Mouse (Mus musculus) brown adipose tissue, adult 24 weeks (tissue): ENCODE results near the gene Sf3b6. TPM values are rescaled to one million over a fixed set of nuclear protein-coding genes. Genes with fewer than 3 reads are reported as not detected.

Source experiments
- H3K27ac ChIP-seq: fragments of 200-500 bp; replicated peaks from 2 replicates; pipeline ENCODE4 v1.5.1; 2012; ENCODE audit warnings: low read depth, mild to moderate bottlenecking, low read length
- H3K4me1 ChIP-seq: fragments of 200-500 bp; 2 replicates; pipeline ENCODE4 v1.6.1; 2012; ENCODE audit warnings: low read length, mixed read lengths; ENCODE audit not compliant: control insufficient read depth, insufficient read depth, insufficient read length
- H3K4me3 ChIP-seq: fragments of 200-500 bp; 2 replicates; pipeline ENCODE4 v1.5.1; 2012; ENCODE audit warnings: low read depth, mild to moderate bottlenecking, low read length, moderate library complexity; ENCODE audit not compliant: insufficient read depth
- polyA plus RNA-seq: library from polyadenylated mRNA; stranded (reverse); fragments of >200 nt; gene quantifications from 2 replicates; pipeline ENCODE4 v1.2.4, GENCODE M21; 2012; ENCODE audit not compliant: missing spikeins, insufficient read depth, insufficient read length

The Sf3b6 gene
- polyA plus RNA-seq, 1 experiment = 180 TPM

- Histone ChIP-seq H3K4me3 (no peak overlapping the region), H3K27ac (no peak overlapping the region), H3K4me1 (no peaks in the 10 kb centered on the region)
Measured at GRCm38 (mm10) chr12:4811705-4812104, 5.6 kb upstream of the Sf3b6 start.

DNA sequence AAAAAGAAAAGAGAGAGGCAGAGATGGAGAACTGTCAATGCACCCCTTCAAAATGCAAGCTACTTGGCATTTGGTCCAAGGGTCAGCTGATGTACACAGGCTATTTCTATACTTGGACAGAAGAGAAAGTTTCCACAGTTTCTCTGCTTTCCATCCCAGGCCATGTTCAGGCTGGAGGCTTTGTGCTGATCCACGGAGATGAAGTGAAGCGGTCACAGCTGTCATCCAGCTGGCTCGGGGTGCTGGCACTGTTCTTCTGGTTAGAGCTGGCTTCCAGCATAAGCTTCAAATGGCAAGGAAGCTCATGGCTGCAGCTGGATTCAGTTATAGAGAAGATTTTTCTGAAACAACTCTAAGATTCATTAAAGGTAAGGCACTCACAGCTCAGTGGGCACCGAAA lies 3.7 kb upstream of the Sf3b6 start:
- Histone ChIP-seq H3K27ac (no peak overlapping the region), H3K4me1 (no peaks in the 10 kb centered on the region), H3K4me3 (no peak overlapping the region)

GRCm38 (mm10) chr12:4816680-4817360 lies 524 bp upstream of the Sf3b6 start:
- Histone ChIP-seq H3K4me1 (no peaks in the 10 kb centered on the region), H3K4me3 (peak overlapping the region; percentile 93), H3K27ac (peak overlapping the region; percentile 72)

GRCm38 (mm10) chr12:4827256-4827655 lies 9.9 kb downstream of the Sf3b6 start:
- Histone ChIP-seq H3K4me1 (no peaks in the 10 kb centered on the region), H3K4me3 (no peak overlapping the region), H3K27ac (no peak overlapping the region)

GRCm38 (mm10) chr12:4836959-4837358 lies 19.6 kb downstream of the Sf3b6 start:
- peaks cover 2% of the 10 kb centered on the region; the same call in 1 of the 2 replicates for H3K4me1 ChIP-seq
- no peak overlapping the region for H3K4me3 ChIP-seq
- no peak overlapping the region for H3K27ac ChIP-seq

DNA sequence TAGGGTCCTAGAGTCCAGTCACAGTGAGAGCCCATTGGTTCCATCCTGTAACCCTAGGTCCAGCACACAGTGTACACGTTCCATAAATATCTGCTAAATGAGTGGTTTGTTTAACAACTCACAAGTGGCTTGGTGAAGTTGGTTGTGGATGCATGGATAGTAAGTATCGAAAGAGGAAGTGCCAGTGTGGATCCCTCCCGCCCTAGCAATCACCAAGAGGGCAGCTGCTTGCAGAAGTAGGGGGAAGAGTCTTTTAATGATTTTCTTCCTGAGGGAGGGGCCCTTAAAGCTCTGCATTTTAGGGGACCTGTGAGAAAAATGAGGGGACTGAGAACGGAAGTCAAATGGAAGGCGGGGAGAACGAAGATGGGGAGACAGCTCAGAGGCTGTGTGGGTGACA lies 22.7 kb downstream of the Sf3b6 start:
- Histone ChIP-seq H3K4me3 (0 out of 2 replicates have a peak overlapping the region, but pooled peaks have one; percentile 80), H3K27ac (no peak overlapping the region), H3K4me1 (peaks cover 3% of the 10 kb centered on the region; the same call in 1 of the 2 replicates)

DNA sequence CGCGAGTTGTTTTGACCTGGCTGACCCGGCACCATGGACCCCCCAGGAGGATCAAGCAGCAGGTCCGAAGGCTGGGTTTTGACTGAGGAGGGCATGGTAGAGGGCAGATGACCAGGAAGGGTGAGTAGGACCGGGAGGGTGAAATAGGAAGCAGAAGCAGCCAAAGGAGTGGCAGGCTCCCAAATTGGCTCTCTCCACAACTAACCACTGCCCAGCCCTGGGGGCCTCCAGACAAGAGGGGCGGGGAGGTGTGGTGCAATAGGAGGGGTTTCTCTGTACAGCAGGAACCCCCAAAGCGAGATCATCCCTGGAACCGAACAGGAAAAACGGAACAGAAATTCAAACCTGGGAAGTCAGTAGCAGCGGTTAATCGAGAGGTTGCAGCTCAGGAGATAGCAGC lies 23.4 kb downstream of the Sf3b6 start:
- H3K4me1 ChIP-seq = peaks cover 3% of the 10 kb centered on the region; the same call in 1 of the 2 replicates
- H3K4me3 ChIP-seq = peak overlapping the region; percentile 80
- no peak overlapping the region for H3K27ac ChIP-seq

- Histone ChIP-seq H3K4me1 (peaks cover 3% of the 10 kb centered on the region; the same call in 1 of the 2 replicates), H3K27ac (no peak within 1 kb of the TSS), H3K4me3 (peak within 1 kb of the TSS; percentile 80)
Measured at GRCm38 (mm10) chr12:4841392-4841887, 24.1 kb downstream of the Sf3b6 start, which contains the start of gene Fkbp1b. Gene Fkbp1b (minus strand): TSS chr12:4841591.

- Histone ChIP-seq H3K27ac (no peak overlapping the region), H3K4me1 (peaks cover 3% of the 10 kb centered on the region; the same call in 1 of the 2 replicates), H3K4me3 (peak overlapping the region; percentile 80; the same call in 1 of the 2 replicates)
Measured at GRCm38 (mm10) chr12:4842456-4842855, 25.1 kb downstream of the Sf3b6 start.

DNA sequence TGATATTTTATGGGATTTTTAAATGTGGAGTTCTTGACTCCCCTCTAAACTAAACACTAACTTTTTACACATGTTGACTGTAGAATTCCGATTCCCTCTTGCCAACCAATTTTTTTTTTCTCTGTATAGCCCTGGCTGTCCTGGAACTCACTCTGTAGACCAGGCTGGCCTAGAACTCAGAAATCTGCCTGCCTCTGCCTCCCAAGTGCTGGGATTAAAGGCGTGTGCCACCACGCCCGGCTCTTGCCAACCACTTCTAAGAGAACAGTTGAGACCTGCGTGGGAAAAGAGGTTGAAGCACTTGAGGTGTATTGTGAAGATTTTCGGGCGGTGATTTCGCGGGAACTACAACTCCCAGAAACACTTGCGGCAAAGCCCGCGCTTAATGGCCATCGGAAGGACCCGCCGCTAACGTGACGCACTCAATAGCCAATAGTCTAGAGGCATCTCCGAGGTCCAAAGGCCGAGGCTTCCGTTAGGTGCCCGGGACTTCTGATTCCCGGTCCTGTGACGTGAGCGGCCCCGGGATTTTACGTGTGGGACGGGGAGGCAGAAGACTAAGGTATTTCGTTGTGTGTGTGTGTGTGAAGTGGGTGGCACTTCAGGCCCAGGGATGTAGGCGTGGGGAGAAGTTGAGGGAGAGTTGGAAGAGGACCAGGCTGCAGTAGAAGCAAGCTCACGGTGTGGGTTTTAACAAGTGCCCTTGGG lies 25.7 kb downstream of the Sf3b6 start, which contains the start of gene Wdcp:
Gene Wdcp (plus strand): TSS at position 414 of the 708 bp plus-strand sequence.
- peak within 1 kb of the TSS; percentile 86 for H3K27ac ChIP-seq
- peak within 1 kb of the TSS; percentile 99 for H3K4me3 ChIP-seq
- H3K4me1 ChIP-seq = peaks cover 3% of the 10 kb centered on the region; the same call in 1 of the 2 replicates

- Histone ChIP-seq H3K4me3 (peak overlapping the region; percentile 99), H3K27ac (no peak overlapping the region), H3K4me1 (peaks cover 3% of the 10 kb centered on the region; the same call in 1 of the 2 replicates)
Measured at GRCm38 (mm10) chr12:4843741-4844140, 26.4 kb downstream of the Sf3b6 start.

GRCm38 (mm10) chr12:4856160-4856559 lies 38.8 kb downstream of the Sf3b6 start:
- H3K4me3 ChIP-seq = no peak overlapping the region
- H3K4me1 ChIP-seq = no peaks in the 10 kb centered on the region
- no peak overlapping the region for H3K27ac ChIP-seq

- no peak overlapping the region for H3K27ac ChIP-seq
- H3K4me3 ChIP-seq = no peak overlapping the region
- no peaks in the 10 kb centered on the region for H3K4me1 ChIP-seq
Measured at GRCm38 (mm10) chr12:4856834-4857233, 39.5 kb downstream of the Sf3b6 start.

DNA sequence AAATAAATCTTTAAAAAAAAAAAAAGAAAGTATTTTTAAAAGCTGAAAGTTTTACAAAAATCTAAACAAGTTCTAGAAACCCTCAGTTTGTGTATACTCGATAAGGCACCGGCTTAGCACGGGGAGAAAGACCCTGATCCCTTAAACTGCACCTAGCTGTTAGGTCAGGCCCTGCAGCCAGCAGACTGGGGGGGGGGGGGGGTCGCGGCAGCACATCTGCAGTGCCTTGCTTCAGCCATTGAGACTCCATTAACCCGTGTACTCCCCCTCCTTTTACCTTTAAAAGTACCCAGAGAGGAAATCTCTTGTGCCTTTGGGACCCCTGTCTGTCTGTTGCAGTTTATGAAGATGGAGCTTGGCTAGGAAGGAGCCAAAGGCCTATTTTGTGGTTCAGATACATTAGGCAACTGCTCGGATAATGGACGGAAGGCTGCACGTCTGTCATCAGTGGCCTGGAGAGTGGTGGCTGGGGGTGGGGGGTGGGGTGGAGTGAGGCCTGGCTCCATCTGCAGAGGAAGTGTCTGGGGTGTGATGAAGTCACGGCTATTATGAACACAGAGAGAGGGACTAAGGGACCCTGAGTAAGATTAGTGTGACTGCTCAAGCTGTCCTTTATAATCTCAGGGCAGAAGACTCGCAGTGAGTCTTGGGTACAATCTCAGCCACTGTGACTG lies 42.0 kb downstream of the Sf3b6 start:
- no peaks in the 10 kb centered on the region for H3K4me1 ChIP-seq
- no peak overlapping the region for H3K4me3 ChIP-seq
- no peak overlapping the region for H3K27ac ChIP-seq

DNA sequence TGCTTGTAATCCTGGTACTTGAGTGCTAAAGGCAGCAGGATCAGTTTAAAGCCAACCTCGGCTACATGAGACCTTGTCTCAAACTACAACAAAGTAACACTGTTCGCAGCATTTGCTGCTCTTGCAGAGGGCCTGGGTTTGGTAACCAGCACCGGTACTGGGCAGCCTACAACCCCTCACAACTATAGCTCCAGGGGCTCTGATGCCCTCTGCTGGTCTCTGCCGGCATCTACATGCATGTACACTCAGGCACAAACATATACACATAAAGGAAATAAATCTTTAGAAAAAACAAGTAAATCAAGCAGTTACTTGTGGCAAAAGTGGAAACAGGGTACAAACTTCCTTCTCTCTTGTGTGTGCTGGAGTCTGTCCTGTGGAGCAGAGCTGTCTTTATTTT lies 45.3 kb downstream of the Sf3b6 start:
- no peak overlapping the region for H3K27ac ChIP-seq
- no peaks in the 10 kb centered on the region for H3K4me1 ChIP-seq
- no peak overlapping the region for H3K4me3 ChIP-seq
